Mouse (Mus musculus): ENCODE measurements around the gene Bloc1s1. TPM values are rescaled to one million over a fixed set of nuclear protein-coding genes. Genes with fewer than 3 reads are reported as not detected.

Gene Bloc1s1
- total and polyA plus RNA-seq, 3 experiments = 181 to 234 (median 201) TPM

DNA sequence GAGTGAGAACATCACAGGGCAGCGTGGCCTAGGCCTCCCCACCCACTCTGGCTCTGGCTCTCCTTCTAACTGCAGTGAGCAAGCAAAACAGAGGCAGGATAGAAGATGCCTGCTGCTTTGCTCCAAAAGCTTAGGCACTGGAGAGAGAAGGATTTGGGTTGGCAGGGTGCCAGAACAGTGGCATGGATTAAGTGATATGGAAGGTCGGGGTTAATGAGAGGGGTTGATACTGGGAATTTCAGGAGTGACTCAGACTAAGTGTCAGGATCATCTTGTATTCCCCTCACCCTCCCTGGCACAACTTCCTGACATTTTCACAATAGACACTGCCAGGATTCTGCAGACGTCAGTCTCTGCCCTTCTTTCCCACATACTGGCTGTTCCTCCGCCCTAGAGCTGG lies 4.5 kb upstream of the Bloc1s1 start:
- H3K9ac ChIP-seq (ENCODE audit: low read depth, low read length) = no peak overlapping the region
- no peak overlapping the region for H3K4me3 ChIP-seq
- no peaks in the 10 kb centered on the region for H3K79me2 ChIP-seq (replicated peaks; ENCODE audit: control insufficient read depth, insufficient read depth, low read length)
- intact Hi-C loops (cut with DNase I) = no loop called here
- no peaks in the 10 kb centered on the region for H3K27me3 ChIP-seq (ENCODE audit: control insufficient read depth, insufficient read depth, low read length)
- TF ChIP-seq POLR2A (IDR thresholded peaks at IDR 0.05; ENCODE audit: insufficient read depth, low read depth, low read length) (no peak), EP300 (IDR thresholded peaks at IDR 0.05; ENCODE audit: insufficient read depth, low read depth, low read length) (no peak), CTCF (IDR thresholded peaks at IDR 0.05) (no peak)
- H3K4me1 ChIP-seq (ENCODE audit: control insufficient read depth, insufficient read depth, low read length) = peaks cover 12% of the 10 kb centered on the region
- WGBS = 37% methylated on average over 4 of the region's 4 CpGs
- H3K36me3 ChIP-seq (ENCODE audit: control insufficient read depth, insufficient read depth, low read length) = no peaks in the 10 kb centered on the region
- no peak for DNase-seq
- peak overlapping the region; percentile 23; the same call in 1 of the 2 replicates for H3K27ac ChIP-seq

DNA sequence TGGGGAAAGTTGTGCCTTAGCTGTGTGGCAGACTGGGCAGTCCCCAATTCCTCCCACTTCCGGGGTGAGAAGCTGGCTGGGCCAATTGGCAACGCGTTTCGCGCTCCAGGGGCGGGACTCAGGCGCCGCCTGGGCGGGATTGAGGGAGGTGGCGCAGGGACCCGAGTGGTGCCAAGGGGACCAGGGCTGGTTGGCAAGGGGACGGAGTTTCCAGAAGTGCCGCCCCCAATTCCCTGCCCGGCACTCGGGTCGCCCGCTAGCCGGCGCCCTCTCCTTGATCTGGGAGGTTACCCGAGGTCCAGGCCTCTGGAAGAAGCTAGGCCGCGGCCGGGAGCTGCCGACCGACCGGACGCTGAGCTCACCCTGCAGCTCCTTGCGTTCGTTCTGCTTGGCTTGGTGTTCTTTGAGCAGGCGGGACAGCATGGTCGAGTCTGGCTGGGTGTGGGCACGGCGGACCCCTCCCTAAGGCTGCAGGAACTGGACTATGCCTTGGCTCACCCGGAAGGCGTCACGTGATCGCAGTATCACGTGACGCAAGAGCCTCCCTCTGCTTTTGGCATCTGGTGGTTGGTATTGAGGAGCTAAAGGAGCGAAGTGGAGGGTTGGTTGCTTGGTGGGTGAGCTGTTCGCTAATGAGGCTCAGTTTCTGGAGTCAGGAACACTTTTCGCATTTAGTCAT lies 683 bp downstream of the Bloc1s1 start:
- Histone ChIP-seq H3K9ac (ENCODE audit: low read depth, low read length) (peak overlapping the region; percentile 90), H3K27ac (peak overlapping the region; percentile 98), H3K4me1 (ENCODE audit: control insufficient read depth, insufficient read depth, low read length) (peaks cover 13% of the 10 kb centered on the region), H3K36me3 (ENCODE audit: control insufficient read depth, insufficient read depth, low read length) (no peaks in the 10 kb centered on the region), H3K4me3 (peak overlapping the region; percentile 95), H3K27me3 (ENCODE audit: control insufficient read depth, insufficient read depth, low read length) (no peaks in the 10 kb centered on the region), H3K79me2 (replicated peaks; ENCODE audit: control insufficient read depth, insufficient read depth, low read length) (no peaks in the 10 kb centered on the region)
- under 1% methylated on average over 42 of the region's 42 CpGs for WGBS
- intact Hi-C loops (cut with DNase I) = no loop called here
- peak; percentile 96 to 97 for DNase-seq
- TF ChIP-seq EP300 (IDR thresholded peaks at IDR 0.05; ENCODE audit: insufficient read depth, low read depth, low read length) (peak; percentile 53), POLR2A (IDR thresholded peaks at IDR 0.05; ENCODE audit: insufficient read depth, low read depth, low read length) (peak; percentile 86), CTCF (IDR thresholded peaks at IDR 0.05) (peak; percentile 71)

DNA sequence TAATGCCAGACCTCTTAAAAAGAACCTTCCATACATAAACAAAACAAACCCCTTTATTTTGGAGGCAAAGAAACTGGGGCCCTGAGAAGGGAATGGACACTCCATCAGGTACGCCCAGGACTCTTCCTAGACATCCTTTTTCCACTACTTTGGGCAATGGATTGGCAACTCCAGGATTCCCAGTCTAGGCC lies 1.1 kb downstream of the Bloc1s1 start, which contains the start of gene Rdh5:
Rdh5 (minus strand) TSS at position 67 of the 191 bp plus-strand sequence.
- Histone ChIP-seq H3K79me2 (replicated peaks; ENCODE audit: control insufficient read depth, insufficient read depth, low read length) (no peaks in the 10 kb centered on the region), H3K27ac (peak within 1 kb of the TSS; percentile 98), H3K9ac (ENCODE audit: low read depth, low read length) (peak within 1 kb of the TSS; percentile 90), H3K4me1 (ENCODE audit: control insufficient read depth, insufficient read depth, low read length) (peaks cover 13% of the 10 kb centered on the region), H3K27me3 (ENCODE audit: control insufficient read depth, insufficient read depth, low read length) (no peaks in the 10 kb centered on the region), H3K4me3 (peak within 1 kb of the TSS; percentile 95), H3K36me3 (ENCODE audit: control insufficient read depth, insufficient read depth, low read length) (no peaks in the 10 kb centered on the region)
- intact Hi-C loops (cut with DNase I) = no loop called here
- no peak for TF ChIP-seq EP300 (IDR thresholded peaks at IDR 0.05; ENCODE audit: insufficient read depth, low read depth, low read length)
- TF ChIP-seq POLR2A (IDR thresholded peaks at IDR 0.05; ENCODE audit: insufficient read depth, low read depth, low read length) = no peak
- TF ChIP-seq CTCF (IDR thresholded peaks at IDR 0.05) = no peak
- 16% methylated on average over 1 of the region's 1 CpGs for WGBS
- DNase-seq = no peak

- 44% methylated on average over 16 of the region's 16 CpGs for WGBS
- TF ChIP-seq POLR2A (IDR thresholded peaks at IDR 0.05; ENCODE audit: insufficient read depth, low read depth, low read length) (no peak), CTCF (IDR thresholded peaks at IDR 0.05) (no peak), EP300 (IDR thresholded peaks at IDR 0.05; ENCODE audit: insufficient read depth, low read depth, low read length) (no peak)
- Histone ChIP-seq H3K27me3 (ENCODE audit: control insufficient read depth, insufficient read depth, low read length) (no peaks in the 10 kb centered on the region), H3K27ac (peak overlapping the region; percentile 98), H3K4me3 (peak overlapping the region; percentile 95), H3K79me2 (replicated peaks; ENCODE audit: control insufficient read depth, insufficient read depth, low read length) (no peaks in the 10 kb centered on the region), H3K4me1 (ENCODE audit: control insufficient read depth, insufficient read depth, low read length) (peaks cover 13% of the 10 kb centered on the region), H3K36me3 (ENCODE audit: control insufficient read depth, insufficient read depth, low read length) (no peaks in the 10 kb centered on the region), H3K9ac (ENCODE audit: low read depth, low read length) (peak overlapping the region; percentile 47; the same call in 1 of the 2 replicates)
- DNase-seq = no peak
- intact Hi-C loops (cut with DNase I) = no loop called here
Measured at GRCm38 (mm10) chr10:128921883-128922821, 1.7 kb downstream of the Bloc1s1 start.

- H3K79me2 ChIP-seq (replicated peaks; ENCODE audit: control insufficient read depth, insufficient read depth, low read length) = no peaks in the 10 kb centered on the region
- no peaks in the 10 kb centered on the region for H3K27me3 ChIP-seq (ENCODE audit: control insufficient read depth, insufficient read depth, low read length)
- no peak for TF ChIP-seq CTCF (IDR thresholded peaks at IDR 0.05)
- TF ChIP-seq POLR2A (IDR thresholded peaks at IDR 0.05; ENCODE audit: insufficient read depth, low read depth, low read length) = no peak
- TF ChIP-seq EP300 (IDR thresholded peaks at IDR 0.05; ENCODE audit: insufficient read depth, low read depth, low read length) = no peak
- DNase-seq = no peak
- no peak overlapping the region for H3K4me3 ChIP-seq
- intact Hi-C loops (cut with DNase I) = no loop called here
- WGBS = 27% methylated on average over 1 of the region's 1 CpGs
- no peak overlapping the region for H3K9ac ChIP-seq (ENCODE audit: low read depth, low read length)
- H3K36me3 ChIP-seq (ENCODE audit: control insufficient read depth, insufficient read depth, low read length) = no peaks in the 10 kb centered on the region
- H3K27ac ChIP-seq = peak overlapping the region; percentile 98; the same call in 1 of the 2 replicates
- H3K4me1 ChIP-seq (ENCODE audit: control insufficient read depth, insufficient read depth, low read length) = peaks cover 13% of the 10 kb centered on the region
Measured at GRCm38 (mm10) chr10:128921251-128921650, 2.6 kb downstream of the Bloc1s1 start.
